Mouse (Mus musculus): ENCODE data around the gene Rps6ka1.

Rps6ka1 gene

DNA sequence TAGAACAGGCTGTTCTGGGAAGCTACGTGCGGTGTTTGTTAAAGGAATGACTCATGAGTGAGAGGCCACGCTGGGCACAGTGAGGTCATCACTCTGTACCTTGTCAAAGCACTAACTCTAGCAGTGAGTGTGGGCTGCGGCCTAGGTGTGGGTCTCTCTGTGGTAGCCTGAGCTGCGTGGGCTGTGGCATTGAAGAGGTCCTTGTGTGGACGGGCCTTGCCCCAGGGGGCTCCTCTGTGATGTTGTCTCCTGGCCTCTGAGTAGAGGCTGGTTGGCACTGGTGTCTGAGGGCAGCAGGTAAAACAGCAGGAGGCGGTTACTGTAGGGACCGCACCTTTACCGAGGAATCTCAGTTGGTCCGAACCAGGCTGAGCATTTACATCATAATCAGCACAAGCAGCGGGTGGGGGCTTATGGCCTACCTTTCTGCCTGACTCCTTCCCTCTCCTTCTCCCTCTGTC is 9.9 kb upstream of the Rps6ka1 start:
- DNase-seq (ENCODE audit: extremely low read depth, low read depth): no peak

DNA sequence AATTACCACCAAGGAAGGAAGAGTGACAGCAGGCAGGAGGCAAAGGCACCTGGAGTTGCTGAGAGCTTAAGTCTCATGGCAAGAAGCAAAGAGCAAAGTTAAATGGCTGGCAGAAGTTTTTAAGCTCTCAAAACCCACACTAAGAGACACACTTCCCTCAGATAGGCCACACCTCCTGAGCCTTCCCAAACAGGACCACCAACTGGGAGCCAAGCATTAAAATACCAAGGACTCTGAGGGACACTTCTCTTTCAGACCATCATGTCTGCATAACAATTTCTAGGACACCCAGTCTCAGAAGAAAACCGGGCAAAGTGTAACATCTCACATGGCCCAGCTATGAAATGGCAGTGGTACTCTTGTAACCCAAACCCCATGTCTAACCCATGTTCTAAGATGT is 9.4 kb upstream of the Rps6ka1 start:
- no peak for DNase-seq (ENCODE audit: extremely low read depth, low read depth)

GRCm38 (mm10) chr4:133896002-133896401 is 8.4 kb upstream of the Rps6ka1 start:
- DNase-seq (ENCODE audit: extremely low read depth, low read depth): no peak

- no peak for DNase-seq (ENCODE audit: extremely low read depth, low read depth)
Measured at GRCm38 (mm10) chr4:133887249-133887648, 348 bp downstream of the Rps6ka1 start.

GRCm38 (mm10) chr4:133885991-133886501 is 1.6 kb downstream of the Rps6ka1 start:
- no peak for DNase-seq (ENCODE audit: extremely low read depth, low read depth)

- no peak for DNase-seq (ENCODE audit: extremely low read depth, low read depth)
Measured at GRCm38 (mm10) chr4:133885331-133885730, 2.3 kb downstream of the Rps6ka1 start.

DNA sequence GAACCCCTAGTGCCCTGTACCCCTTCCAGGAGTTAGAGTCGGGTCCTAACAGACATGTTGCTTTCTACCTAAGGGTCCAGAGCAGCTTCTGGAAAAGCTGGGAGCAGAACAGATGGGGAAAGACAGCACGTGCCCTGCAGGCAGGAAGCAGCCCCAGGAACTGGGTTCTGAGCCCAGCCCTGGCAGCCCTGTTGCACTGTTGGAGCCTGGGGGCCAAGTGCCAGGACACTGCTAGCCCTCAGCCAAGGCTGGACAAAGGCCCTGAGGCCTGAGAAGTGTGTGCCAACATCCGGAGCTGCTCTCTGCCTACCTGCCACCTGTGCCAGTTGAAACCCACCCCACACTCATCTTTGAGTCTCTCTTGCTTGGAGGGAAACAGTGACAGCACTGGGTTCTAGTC is 2.7 kb downstream of the Rps6ka1 start:
- no peak for DNase-seq (ENCODE audit: extremely low read depth, low read depth)

GRCm38 (mm10) chr4:133884127-133884753 is 3.4 kb downstream of the Rps6ka1 start:
- DNase-seq (ENCODE audit: extremely low read depth, low read depth): no peak

DNA sequence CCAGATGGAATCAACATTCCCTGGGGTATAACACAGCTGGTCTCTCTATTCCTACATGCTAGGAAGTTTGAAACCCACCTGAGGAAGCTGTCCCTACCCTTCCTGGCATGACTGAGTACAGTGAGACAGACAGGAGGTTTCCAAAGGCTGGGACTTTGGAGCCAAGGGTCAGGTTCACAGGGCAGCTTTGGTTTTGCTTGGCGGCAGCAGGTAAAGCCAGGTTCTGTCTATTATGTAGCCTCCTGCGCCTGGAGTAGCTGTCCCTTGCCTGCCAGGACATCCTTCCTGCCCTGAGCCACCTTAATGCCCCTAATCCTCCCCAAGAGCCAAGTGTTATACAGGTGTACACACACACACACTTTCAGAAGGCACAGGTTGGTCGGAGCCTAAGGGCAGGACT is 5.7 kb downstream of the Rps6ka1 start:
- DNase-seq (ENCODE audit: extremely low read depth, low read depth): no peak

GRCm38 (mm10) chr4:133881399-133881798 is 6.2 kb downstream of the Rps6ka1 start:
- no peak for DNase-seq (ENCODE audit: extremely low read depth, low read depth)

DNA sequence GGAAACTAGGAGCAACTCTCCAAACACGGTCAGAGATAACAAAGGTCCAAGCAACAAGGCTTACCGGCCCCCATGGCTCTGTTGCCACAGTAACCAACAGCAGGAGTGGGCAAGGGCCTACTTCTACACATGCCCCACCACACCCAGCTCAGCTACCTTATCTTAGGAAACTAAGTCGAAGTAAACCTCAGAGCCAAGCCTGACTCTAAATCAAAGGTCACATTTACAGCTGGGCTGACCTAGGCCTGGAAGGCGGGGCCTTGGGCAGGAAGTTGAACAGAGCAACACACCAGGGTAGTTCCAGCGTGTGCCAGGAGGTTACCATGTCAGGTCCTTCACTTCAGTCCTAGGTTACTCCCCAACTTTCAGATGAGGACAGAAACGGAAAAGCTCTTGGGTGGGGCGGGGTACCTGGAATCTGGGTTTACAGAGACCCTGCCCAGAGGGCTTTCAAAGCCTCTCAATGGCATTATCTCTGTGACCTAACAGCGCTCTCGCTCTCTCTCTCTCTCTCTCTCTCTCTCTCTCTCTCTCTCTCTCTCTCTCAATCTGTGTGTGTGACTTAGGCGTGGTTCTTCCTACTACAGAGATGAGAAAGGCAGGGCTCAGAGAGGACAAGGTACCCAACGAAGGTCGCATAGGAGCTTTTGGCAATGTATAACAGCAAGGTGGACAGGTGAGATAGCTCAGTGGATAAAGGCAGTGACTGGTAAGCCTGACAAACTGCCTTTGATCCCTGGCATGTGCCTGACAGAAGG is 8.3 kb downstream of the Rps6ka1 start:
- DNase-seq (ENCODE audit: extremely low read depth, low read depth): peak; percentile 94

GRCm38 (mm10) chr4:133877850-133878755 is 9.5 kb downstream of the Rps6ka1 start:
- DNase-seq (ENCODE audit: extremely low read depth, low read depth): no peak

DNA sequence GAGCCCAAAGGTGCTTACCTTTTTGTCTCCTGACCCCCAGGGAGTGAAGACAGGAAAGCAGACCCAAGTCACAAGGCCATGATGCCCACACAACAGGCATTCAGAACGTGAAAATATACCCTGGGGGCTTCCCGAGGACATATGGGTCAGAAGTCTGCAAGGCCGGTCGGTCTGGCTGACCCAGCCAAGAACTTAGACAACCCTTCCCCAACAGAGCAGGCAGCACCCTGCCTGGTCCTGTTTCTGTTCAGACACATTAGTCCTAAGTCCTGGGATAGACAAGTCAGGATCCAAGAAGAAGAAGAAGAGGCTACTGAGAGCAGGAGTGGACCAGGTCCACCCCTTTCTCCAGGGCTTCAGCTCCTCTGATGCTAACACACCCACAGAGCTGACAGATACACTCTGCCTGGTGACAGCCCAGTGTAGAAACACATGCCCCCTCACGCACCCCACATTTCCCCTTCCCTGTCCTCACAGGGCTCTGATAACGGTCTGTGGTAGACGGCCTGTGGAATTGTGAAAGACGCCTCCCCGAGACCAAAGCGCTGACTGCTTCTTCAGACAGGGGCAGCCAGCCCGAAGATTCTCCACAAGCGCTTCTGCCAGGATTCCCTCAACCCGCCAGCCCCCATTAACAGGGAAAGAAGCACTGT is 12.6 kb downstream of the Rps6ka1 start:
- DNase-seq (ENCODE audit: extremely low read depth, low read depth): peak; percentile 53

- peak; percentile 80 for DNase-seq (ENCODE audit: extremely low read depth, low read depth)
Measured at GRCm38 (mm10) chr4:133873926-133874864, 13.4 kb downstream of the Rps6ka1 start.

DNA sequence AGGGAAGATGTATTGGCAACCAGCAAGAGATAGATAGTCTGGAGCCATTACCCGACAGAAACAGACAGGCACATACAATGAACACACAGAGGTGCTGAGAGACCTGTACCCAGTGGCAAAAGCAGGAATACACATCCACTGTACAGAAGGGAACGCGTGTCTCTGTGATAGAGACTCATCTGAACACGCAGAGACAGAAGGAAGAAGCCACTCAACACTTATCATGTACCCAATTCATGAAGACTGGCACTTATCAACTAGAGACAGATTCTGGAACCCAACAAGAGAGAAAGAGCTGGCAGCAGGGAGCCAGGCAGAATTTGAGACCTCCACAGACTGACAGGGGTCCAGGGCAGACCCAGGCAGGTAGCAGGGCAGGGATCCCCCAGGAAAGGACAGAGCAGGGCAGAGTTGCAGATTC is 14.2 kb downstream of the Rps6ka1 start:
- peak; percentile 58 for DNase-seq (ENCODE audit: extremely low read depth, low read depth)

- peak; percentile 75 for DNase-seq (ENCODE audit: extremely low read depth, low read depth)
Measured at GRCm38 (mm10) chr4:133872812-133873300, 14.7 kb downstream of the Rps6ka1 start.

GRCm38 (mm10) chr4:133872222-133872811 is 15.3 kb downstream of the Rps6ka1 start:
- DNase-seq (ENCODE audit: extremely low read depth, low read depth): no peak

- DNase-seq (ENCODE audit: extremely low read depth, low read depth): no peak
Measured at GRCm38 (mm10) chr4:133865231-133865630, 22.4 kb downstream of the Rps6ka1 start.

- no peak for DNase-seq (ENCODE audit: extremely low read depth, low read depth)
Measured at GRCm38 (mm10) chr4:133864380-133864981, 23.1 kb downstream of the Rps6ka1 start.
